39 mouse cellular contexts compared by ENCODE assay signal in genomic region chr13:40387446-40387845, GRCm38 (mm10). TPM values are rescaled to one million over a fixed set of nuclear protein-coding genes. Genes with fewer than 3 reads are reported as not detected.
"Had no signal": no experiment of that assay in that cellular context is flagged by ENCODE, and none has a peak within 500 bp of the region (broad histone marks: within the 10 kb centered on the region; RNA-seq: fewer than 3 reads in every experiment).

No protein-coding gene starts in this region.

- DNase-seq: gastrocnemius, adult 2 months; gastrocnemius, postnatal 10 days; gastrocnemius, postnatal 25 days; heart, adult 2 months; heart, postnatal 4 days; kidney, adult 11 months; kidney, adult 2 months; kidney, adult 9 months; kidney, postnatal 14 days; kidney, postnatal 36 days; layer of hippocampus, adult 9-11 months; layer of hippocampus, postnatal 36 days; left cerebral cortex, postnatal 4 days had no signal

- H3K9ac ChIP-seq: heart, embryonic 13.5 days; heart, embryonic 15.5 days; hindbrain, embryonic 13.5 days; hindbrain, embryonic 15.5 days; kidney, embryonic 15.5 days; limb, embryonic 13.5 days; limb, embryonic 15.5 days; liver, embryonic 12.5 days had no signal

- H3K9me3 ChIP-seq: heart, embryonic 13.5 days; heart, embryonic 15.5 days; hindbrain, embryonic 13.5 days; hindbrain, embryonic 15.5 days; kidney, embryonic 15.5 days; limb, embryonic 13.5 days; limb, embryonic 15.5 days; liver, embryonic 12.5 days had no signal

- H3K36me3 ChIP-seq: heart, embryonic 13.5 days; heart, embryonic 15.5 days; hindbrain, embryonic 13.5 days; hindbrain, embryonic 15.5 days; kidney, embryonic 15.5 days; limb, embryonic 13.5 days; limb, embryonic 15.5 days; liver, embryonic 12.5 days had no signal

- ATAC-seq: hindbrain, postnatal 0 days; intestine, embryonic 16.5 days; liver, embryonic 12.5 days had no signal

- H3K4me2 ChIP-seq: heart, embryonic 11.5 days; heart, embryonic 13.5 days; heart, embryonic 15.5 days; hindbrain, embryonic 13.5 days; hindbrain, embryonic 15.5 days; kidney, embryonic 15.5 days; limb, embryonic 13.5 days; limb, embryonic 15.5 days; liver, embryonic 12.5 days had no signal

- H3K27me3 ChIP-seq: heart, embryonic 13.5 days; heart, embryonic 15.5 days; hindbrain, embryonic 13.5 days; hindbrain, embryonic 15.5 days; kidney, embryonic 15.5 days; limb, embryonic 15.5 days; liver, embryonic 12.5 days had no signal

- H3K4me3 ChIP-seq: gastrocnemius, adult 2 months; heart, adult 2 months; heart, embryonic 13.5 days; heart, embryonic 15.5 days; hindbrain, embryonic 13.5 days; hindbrain, embryonic 15.5 days; kidney, embryonic 15.5 days; limb, embryonic 13.5 days; limb, embryonic 15.5 days; liver, embryonic 12.5 days had no signal

- H3K27ac ChIP-seq: gastrocnemius, adult 2 months; heart, adult 2 months; heart, embryonic 13.5 days; heart, embryonic 15.5 days; hindbrain, embryonic 13.5 days; hindbrain, embryonic 15.5 days; hindbrain, postnatal 0 days; kidney, embryonic 15.5 days; kidney, postnatal 0 days; limb, embryonic 13.5 days; limb, embryonic 15.5 days; liver, embryonic 12.5 days had no signal

- H3K4me1 ChIP-seq: heart, embryonic 15.5 days; hindbrain, embryonic 13.5 days; hindbrain, embryonic 15.5 days; limb, embryonic 13.5 days; limb, embryonic 15.5 days; liver, embryonic 12.5 days had no signal

RNA-seq across cellular contexts. Expression of gene Ofcc1, which starts 26.2 kb away (rescaled TPM):
- total RNA-seq: gastrocnemius, adult 2 months; gastrocnemius, postnatal 10 days; gastrocnemius, postnatal 25 days; granulocyte monocyte progenitor cell, adult 5-6 weeks; heart, postnatal 25 days; heart, postnatal 4 days; layer of hippocampus, adult 18-20 months; layer of hippocampus, adult 8-10 months; layer of hippocampus, postnatal 14 days; layer of hippocampus, postnatal 36 days; left cerebral cortex, adult 18-20 months; left cerebral cortex, adult 8-10 months; left cerebral cortex, postnatal 10 days; left cerebral cortex, postnatal 25 days; left cerebral cortex, postnatal 4 days; liver, adult 2 months had no signal
- polyA plus RNA-seq: heart, adult 2 months; heart, embryonic 11.5 days; heart, embryonic 13.5 days; heart, embryonic 15.5 days; heart, postnatal 0 days; hindbrain, embryonic 11.5 days; hindbrain, embryonic 13.5 days; intestine, embryonic 14.5 days; intestine, embryonic 16.5 days; kidney, embryonic 15.5 days; kidney, postnatal 0 days; large intestine, adult 2 months; limb, embryonic 13.5 days; liver, adult 2 months; liver, embryonic 12.5 days had no signal
